Mouse (Mus musculus) left cerebral cortex, adult 8-10 months (tissue): ENCODE results near the gene Prpf4. TPM values are rescaled to one million over a fixed set of nuclear protein-coding genes. Genes with fewer than 3 reads are reported as not detected.
A peak's percentile ranks its signal among the peaks of the same experiment; 100 is the strongest.

ENCODE experiments used
- DNase-seq, 2 experiments: peaks; one replicate each; pipeline ENCODE4 v3.0.0; 2022; ENCODE audit warnings: low spot score in 2 of 2
- total RNA-seq, 4 experiments: library from RNA; stranded (reverse); gene quantifications; 2 replicates each; pipeline ENCODE4 v1.2.4; 2022

Gene Prpf4
- total RNA-seq, 4 experiments from 2014 or later: 11.4 to 13.8 (median 12.6) TPM

DNA sequence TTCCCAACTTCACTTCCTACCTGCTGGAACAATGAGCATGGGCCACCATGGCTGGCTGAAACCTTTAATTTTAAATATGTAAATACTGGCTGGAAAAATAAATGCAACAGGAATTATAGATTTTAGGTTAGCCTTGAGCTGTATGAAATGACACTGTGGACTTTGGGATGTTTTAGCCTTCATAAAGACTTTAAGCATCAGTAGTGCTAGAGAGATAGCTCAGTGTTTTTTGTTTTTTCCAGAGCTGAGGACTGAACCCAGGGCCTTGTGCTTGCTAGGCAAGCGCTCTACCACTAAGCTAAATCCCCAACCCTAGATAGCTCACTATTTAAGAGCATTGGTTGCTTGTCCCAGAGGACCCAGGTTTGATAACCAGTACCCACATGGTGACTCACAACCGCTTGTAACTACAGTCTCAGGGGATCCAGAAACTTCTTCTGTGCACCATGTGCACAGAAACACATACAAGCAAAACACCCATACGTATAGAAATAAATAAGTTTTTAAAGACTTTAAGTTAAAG lies 28.7 kb downstream of the Prpf4 start:
- no peak for DNase-seq

DNA sequence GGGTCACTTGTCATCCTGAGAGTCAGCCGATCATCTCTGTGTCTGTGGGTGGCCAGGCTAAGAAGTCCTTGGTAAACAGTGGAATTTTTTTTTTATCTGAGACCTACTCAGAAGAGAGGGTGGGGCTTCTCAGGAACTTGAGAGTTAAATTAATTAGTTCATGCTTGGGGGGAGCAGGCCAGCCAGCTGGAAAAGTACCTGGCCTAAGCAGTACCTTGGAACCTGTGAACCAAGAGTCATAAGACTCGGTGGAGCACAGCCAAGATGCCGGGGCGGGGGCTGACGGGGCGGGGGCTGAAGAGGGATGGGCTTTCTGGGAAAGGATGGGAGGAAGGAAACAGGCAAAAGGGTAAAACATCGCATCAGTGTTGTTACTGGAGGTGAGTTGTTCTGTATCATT lies 29.3 kb downstream of the Prpf4 start:
- no peak for DNase-seq

GRCm38 (mm10) chr4:62439793-62440192 lies 31.2 kb downstream of the Prpf4 start:
- no peak for DNase-seq

DNA sequence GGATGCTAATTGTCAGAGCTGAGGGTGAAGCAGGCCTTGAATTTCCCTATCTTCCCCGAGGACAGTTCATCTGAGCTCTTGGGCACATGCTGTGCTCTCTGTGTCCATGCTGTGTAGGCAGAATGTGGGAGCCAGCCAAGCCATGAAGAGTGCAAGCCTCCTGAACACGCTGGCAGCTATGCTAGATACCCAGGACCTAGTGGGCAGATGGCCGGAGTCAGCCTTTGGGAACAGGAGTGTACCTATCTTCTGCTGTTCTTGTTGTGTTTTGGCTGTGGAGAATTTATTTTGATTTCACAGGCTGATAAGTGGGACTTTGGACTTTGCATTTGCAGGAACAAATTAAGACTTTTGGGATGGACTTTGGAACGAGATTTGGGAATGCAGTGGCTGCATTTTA lies 31.9 kb downstream of the Prpf4 start:
- no peak for DNase-seq

GRCm38 (mm10) chr4:62440986-62441385 lies 32.4 kb downstream of the Prpf4 start:
- no peak for DNase-seq

DNA sequence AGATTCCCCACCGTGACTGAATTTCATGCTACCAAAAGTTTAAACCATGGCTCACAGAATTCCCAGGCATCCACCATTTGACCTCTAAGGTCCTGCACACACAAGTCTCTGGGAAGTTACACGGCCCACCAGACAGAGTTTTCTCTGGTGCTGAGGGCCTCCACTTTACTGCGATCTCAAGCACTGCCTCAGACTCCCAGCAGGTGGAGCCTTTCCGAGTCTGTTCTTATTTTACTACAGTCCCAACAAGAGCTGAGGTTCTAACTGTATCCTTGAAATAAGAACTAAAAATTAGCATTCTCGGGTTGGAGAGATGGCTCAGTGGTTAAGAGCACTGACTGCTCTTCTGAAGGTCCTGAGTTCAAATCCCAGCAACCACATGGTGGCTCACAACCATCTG lies 46.4 kb downstream of the Prpf4 start:
- DNase-seq: peak in 1 of 2 experiments; percentile 20

DNA sequence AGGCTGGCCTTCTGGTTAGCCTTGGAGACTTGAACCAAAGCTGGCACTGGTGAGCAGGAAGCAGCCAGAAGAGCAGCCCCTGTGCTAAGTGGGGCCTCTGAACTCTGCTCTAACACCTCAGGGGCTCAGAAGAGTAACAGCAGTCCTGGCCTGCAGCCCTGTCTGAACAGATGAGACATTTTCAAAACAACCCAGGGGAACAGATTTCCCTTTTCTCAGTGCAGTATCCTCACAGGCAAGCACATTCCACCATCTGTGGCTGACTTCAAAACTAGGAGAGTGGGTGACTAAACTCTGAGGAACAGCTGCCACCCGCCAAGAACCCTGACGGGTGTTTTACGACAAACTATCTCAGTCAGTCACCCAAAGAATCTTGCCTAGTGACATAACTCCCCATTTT lies 50.5 kb downstream of the Prpf4 start:
- peak in 1 of 2 experiments; percentile 66 for DNase-seq

DNA sequence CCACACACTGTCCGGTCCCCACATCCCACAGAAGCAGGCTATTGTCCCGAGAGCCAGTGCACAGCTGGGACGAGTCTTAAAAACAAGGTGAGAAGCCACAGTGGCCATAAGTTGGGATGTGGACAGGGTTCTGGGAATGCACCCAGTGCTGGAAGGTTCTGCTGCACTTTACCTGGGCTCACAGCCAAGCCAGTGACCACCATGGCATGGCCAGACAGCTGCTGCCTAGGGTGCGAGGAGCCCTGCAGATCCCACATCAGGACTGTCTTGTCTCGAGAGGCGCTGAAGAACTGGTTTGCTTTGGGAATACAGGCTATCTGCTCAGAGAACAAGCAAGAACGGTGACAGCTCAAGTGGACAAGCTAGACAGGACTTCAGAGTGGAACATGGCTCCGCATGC lies 51.8 kb downstream of the Prpf4 start:
- DNase-seq: no peak

DNA sequence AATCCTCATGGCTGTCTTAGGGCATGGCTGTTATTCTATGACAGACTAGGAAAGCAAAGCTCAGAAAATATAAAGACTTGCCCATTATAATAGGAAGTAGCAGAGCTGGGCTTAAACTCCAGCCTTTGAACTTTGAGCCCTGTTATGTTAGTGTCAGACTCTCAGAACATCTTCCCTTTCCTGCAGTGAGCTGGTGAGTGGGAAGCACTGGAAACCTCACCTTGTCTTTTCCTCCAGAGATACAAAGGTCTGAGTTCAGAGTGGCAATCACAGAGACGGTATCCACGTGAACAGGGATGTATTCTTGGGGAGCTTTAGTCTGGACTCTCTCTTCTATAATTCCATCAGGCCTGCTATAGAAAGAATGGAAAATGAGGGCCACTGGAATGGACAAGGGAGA lies 54.5 kb downstream of the Prpf4 start:
- no peak for DNase-seq

DNA sequence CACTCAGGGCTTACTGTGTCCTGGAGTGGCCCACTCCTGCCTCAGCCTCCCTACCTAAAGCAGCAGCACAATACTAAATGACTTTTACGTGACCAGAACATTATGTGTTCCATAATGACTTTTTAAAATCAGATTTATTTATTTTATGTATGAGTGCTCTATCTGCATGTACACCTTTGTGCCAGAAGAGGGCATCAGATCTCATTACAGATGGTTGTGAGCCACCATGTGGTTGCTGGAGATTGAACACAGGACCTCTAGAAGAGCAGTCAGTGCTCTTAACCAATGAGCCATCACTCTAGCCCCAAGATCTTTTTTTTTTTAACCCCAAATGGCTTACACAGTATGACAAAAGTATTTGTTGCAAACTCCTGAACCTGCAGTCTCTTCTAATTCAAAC lies 59.6 kb downstream of the Prpf4 start:
- DNase-seq: no peak

- DNase-seq: peak; percentile 69 to 77
Measured at GRCm38 (mm10) chr4:62470598-62471051, 62.0 kb downstream of the Prpf4 start, which contains the start of gene Wdr31. Gene Wdr31 (minus strand): TSS chr4:62470896.

GRCm38 (mm10) chr4:62472071-62472470 lies 63.5 kb downstream of the Prpf4 start:
- DNase-seq: peak in 1 of 2 experiments; percentile 47

DNA sequence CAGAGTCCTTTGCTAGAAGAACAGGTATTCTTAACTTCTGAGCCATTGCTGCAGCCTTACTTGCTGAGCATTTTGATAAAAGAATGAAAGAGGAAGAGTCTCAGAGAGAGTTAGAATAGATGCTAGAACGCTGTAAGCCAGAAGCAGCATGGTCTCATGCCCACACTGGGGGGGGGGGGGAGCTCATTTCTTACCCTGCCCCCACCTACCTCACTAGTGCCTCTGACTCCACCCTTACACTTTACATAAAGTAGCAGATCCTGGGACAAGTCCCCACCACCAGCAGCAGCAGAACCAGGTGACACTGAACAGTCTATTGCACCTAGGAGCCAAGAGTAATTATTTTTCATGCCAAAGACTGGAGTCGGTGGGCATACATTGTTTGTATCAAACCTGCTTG lies 66.5 kb downstream of the Prpf4 start:
- no peak for DNase-seq

DNA sequence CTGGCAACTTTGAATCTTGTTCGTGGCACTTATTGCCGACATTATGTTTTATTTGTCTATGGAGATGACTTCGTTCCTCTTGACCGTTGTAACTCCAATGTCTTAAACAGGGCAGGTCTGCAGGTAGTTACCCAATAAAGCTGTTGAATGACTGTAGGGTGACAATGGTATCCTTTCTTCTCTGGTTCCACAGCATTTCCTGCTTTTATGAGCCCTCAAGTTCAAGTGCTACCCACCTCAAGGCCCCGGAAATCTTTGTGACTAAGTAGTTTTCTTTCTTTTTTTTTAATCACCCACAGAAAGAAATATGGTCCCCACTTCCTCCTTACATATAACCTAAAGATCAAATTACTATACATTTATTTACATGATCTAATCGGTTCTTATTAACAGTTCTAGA lies 67.2 kb downstream of the Prpf4 start:
- no peak for DNase-seq

Other genes with a start within 250 kb of the Prpf4 start
- 10 to 100 TPM; 20.7 to 27.1 (median 25.0) TPM for gene Zfp37, start 177.8 kb upstream of the Prpf4 start, total RNA-seq
- 10 to 100 TPM in 1 of 4 experiments, 1 to 10 TPM in 3; 7.9 to 11.2 (median 9.4) TPM for gene Slc31a2, start 146.2 kb upstream of the Prpf4 start, total RNA-seq
- 10 to 100 TPM; 34.7 to 40.4 (median 38.3) TPM for gene Fkbp15, start 48.2 kb upstream of the Prpf4 start, total RNA-seq
- gene Slc31a1, start 48.1 kb upstream of the Prpf4 start, total RNA-seq: 10 to 100 TPM; 12.1 to 13.9 (median 13.0) TPM
- gene Cdc26, start 155 bp upstream of the Prpf4 start, total RNA-seq: 10 to 100 TPM; 47.8 to 58.0 (median 54.3) TPM
- gene Rnf183, start 26.5 kb downstream of the Prpf4 start, total RNA-seq: not detected
- 10 to 100 TPM in 2 of 4 experiments, 1 to 10 TPM in 2; 9.1 to 11.4 (median 10.6) TPM for gene Wdr31, start 62.1 kb downstream of the Prpf4 start, total RNA-seq
- gene Bspry, start 71.3 kb downstream of the Prpf4 start, total RNA-seq: under 1 TPM in 3 of 4 experiments, not detected in 1; 0.32 to 0.61 (median 0.41) TPM
- 1 to 10 TPM; 7.8 to 9.6 (median 9.5) TPM for gene Hdhd3, start 94.7 kb downstream of the Prpf4 start, total RNA-seq
- 10 to 100 TPM; 35.5 to 39.6 (median 36.9) TPM for gene Alad, start 111.1 kb downstream of the Prpf4 start, total RNA-seq
- gene Pole3, start 116.3 kb downstream of the Prpf4 start, total RNA-seq: 10 to 100 TPM; 27.6 to 29.5 (median 28.3) TPM
- gene 4933430I17Rik, start 116.6 kb downstream of the Prpf4 start, total RNA-seq: under 1 TPM; 0.35 to 0.73 (median 0.44) TPM
- gene Rgs3, start 151.1 kb downstream of the Prpf4 start, total RNA-seq: 10 to 100 TPM; 30.4 to 34.1 (median 32.8) TPM